Comparison of ENCODE assay signal across 8 mouse cellular contexts in the genomic region with DNA sequence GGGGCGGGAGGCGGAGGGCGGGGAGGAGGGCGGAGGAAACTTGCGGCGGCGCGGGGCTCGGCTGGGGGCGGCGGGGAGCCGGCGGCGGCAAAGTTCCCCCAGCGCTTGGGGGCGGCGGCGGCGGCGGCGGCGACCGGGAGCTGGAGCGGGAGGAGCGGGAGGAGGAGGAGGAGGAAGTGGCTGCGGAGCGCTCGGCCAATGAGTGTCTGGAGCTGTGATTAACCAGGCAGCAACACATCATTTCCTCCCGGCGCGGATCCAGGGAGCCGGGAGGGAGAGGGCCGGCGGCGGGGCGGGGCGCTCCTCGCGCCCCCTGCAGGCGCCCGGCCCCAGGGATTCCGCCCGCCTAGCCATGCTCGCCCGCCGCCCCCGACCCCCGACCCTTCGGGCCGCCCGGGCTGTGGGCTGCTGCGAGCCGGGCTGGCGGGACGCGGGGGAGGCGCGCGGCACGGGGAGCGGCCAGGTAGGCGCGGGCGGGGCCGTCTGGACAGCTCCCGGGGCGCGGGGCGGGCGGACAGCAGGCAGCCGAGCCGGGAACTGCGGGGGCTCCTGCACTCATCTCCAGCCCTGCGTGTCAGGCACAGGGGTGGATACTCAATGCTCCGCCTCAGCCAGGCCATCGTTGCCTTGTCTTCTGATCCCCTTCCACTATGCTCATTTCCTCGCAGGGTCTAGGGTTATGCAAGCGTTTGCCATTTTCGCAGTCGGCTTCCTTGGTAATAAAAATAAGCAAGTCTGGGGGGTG. TPM values are rescaled to one million over a fixed set of nuclear protein-coding genes. Genes with fewer than 3 reads are reported as not detected.
DNase-seq lines count a peak whose midpoint lies in the region; ATAC-seq and TF ChIP-seq lines count a peak whose summit lies in the region.

A gene (minus strand): TSS at position 92 of the 745 bp plus-strand sequence.
A gene (plus strand): TSS at position 233 of the 745 bp plus-strand sequence.

- H3ac ChIP-seq in myocyte (ENCODE audit: control insufficient read depth, insufficient read length) = peak within 1 kb of the TSS; percentile 84

- H3K9me3 ChIP-seq in embryonic facial prominence, embryonic 15.5 days (replicated peaks) = no peaks in the 10 kb centered on the region
- no peaks in the 10 kb centered on the region for H3K9me3 ChIP-seq in heart, embryonic 12.5 days (replicated peaks)
- H3K9me3 ChIP-seq in kidney, embryonic 16.5 days (ENCODE audit: low read length) = no peaks in the 10 kb centered on the region
- no peaks in the 10 kb centered on the region for H3K9me3 ChIP-seq in liver, embryonic 11.5 days (ENCODE audit: control insufficient read depth, low read length)
- no peaks in the 10 kb centered on the region for H3K9me3 ChIP-seq in stomach, embryonic 15.5 days

- under 1% methylated on average over 32 of the region's 80 CpGs for WGBS in embryonic facial prominence, embryonic 15.5 days
- WGBS in heart, embryonic 12.5 days = under 1% methylated on average over 40 of the region's 80 CpGs
- WGBS in kidney, embryonic 16.5 days = 0% methylated on average over 21 of the region's 80 CpGs
- under 1% methylated on average over 52 of the region's 80 CpGs for WGBS in liver, embryonic 11.5 days
- WGBS in stomach, embryonic 15.5 days = under 1% methylated on average over 50 of the region's 80 CpGs

- peak within 1 kb of the TSS; percentile 85 for H3K4me3 ChIP-seq in embryonic facial prominence, embryonic 15.5 days (replicated peaks)
- peak within 1 kb of the TSS; percentile 87 for H3K4me3 ChIP-seq in heart, embryonic 12.5 days
- peak within 1 kb of the TSS; percentile 93 for H3K4me3 ChIP-seq in kidney, embryonic 16.5 days (ENCODE audit: low read length)
- peak within 1 kb of the TSS; percentile 78 for H3K4me3 ChIP-seq in liver, embryonic 11.5 days (ENCODE audit: low read depth, low read length)
- peak within 1 kb of the TSS; percentile 63 for H3K4me3 ChIP-seq in myocyte
- H3K4me3 ChIP-seq in stomach, embryonic 15.5 days (replicated peaks) = peak within 1 kb of the TSS; percentile 92

- H3K27me3 ChIP-seq in embryonic facial prominence, embryonic 15.5 days = no peaks in the 10 kb centered on the region
- H3K27me3 ChIP-seq in heart, embryonic 12.5 days (replicated peaks) = no peaks in the 10 kb centered on the region
- H3K27me3 ChIP-seq in kidney, embryonic 16.5 days (ENCODE audit: insufficient read depth, low read length) = no peaks in the 10 kb centered on the region
- H3K27me3 ChIP-seq in liver, embryonic 11.5 days (replicated peaks; ENCODE audit: control insufficient read depth, insufficient read depth, low read length) = 0 out of 2 replicates have a peak, but pooled peaks cover 2% of the 10 kb centered on the region
- H3K27me3 ChIP-seq in myocyte (ENCODE audit: control insufficient read depth, insufficient read depth, insufficient read length) = no peaks in the 10 kb centered on the region
- H3K27me3 ChIP-seq in stomach, embryonic 15.5 days (replicated peaks) = no peaks in the 10 kb centered on the region

- H3K79me2 ChIP-seq in myocyte (ENCODE audit: control insufficient read depth, insufficient read depth) = peaks cover 67% of the 10 kb centered on the region

- H3K4me1 ChIP-seq in embryonic facial prominence, embryonic 15.5 days = peaks cover 40% of the 10 kb centered on the region
- H3K4me1 ChIP-seq in heart, embryonic 12.5 days (replicated peaks) = peaks cover 46% of the 10 kb centered on the region
- H3K4me1 ChIP-seq in kidney, embryonic 16.5 days (ENCODE audit: insufficient read depth, low read length) = peaks cover 39% of the 10 kb centered on the region
- H3K4me1 ChIP-seq in liver, embryonic 11.5 days (replicated peaks; ENCODE audit: control insufficient read depth, insufficient read depth, low read length) = peaks cover 21% of the 10 kb centered on the region
- peaks cover 41% of the 10 kb centered on the region for H3K4me1 ChIP-seq in stomach, embryonic 15.5 days

- no peaks in the 10 kb centered on the region for H3K36me3 ChIP-seq in embryonic facial prominence, embryonic 15.5 days
- H3K36me3 ChIP-seq in heart, embryonic 12.5 days = no peaks in the 10 kb centered on the region
- no peaks in the 10 kb centered on the region for H3K36me3 ChIP-seq in kidney, embryonic 16.5 days (ENCODE audit: insufficient read depth, low read length)
- H3K36me3 ChIP-seq in liver, embryonic 11.5 days (ENCODE audit: control insufficient read depth, insufficient read depth, low read length) = no peaks in the 10 kb centered on the region
- H3K36me3 ChIP-seq in myocyte (ENCODE audit: control insufficient read depth, insufficient read depth) = no peaks in the 10 kb centered on the region
- no peaks in the 10 kb centered on the region for H3K36me3 ChIP-seq in stomach, embryonic 15.5 days

- DNase-seq in 3T3-L1 (ENCODE audit: low read depth, low spot score) = peak; percentile 91
- peak; percentile 93 to 94 for DNase-seq in adrenal gland, postnatal 36 days
- peak; percentile 81 for DNase-seq in liver, embryonic 11.5 days (ENCODE audit: low spot score)

- H3K27ac ChIP-seq in embryonic facial prominence, embryonic 15.5 days (replicated peaks) = peak within 1 kb of the TSS; percentile 98
- H3K27ac ChIP-seq in heart, embryonic 12.5 days (ENCODE audit: poor library complexity, severe bottlenecking) = peak within 1 kb of the TSS; percentile 97
- H3K27ac ChIP-seq in kidney, embryonic 16.5 days (ENCODE audit: low read length) = peak within 1 kb of the TSS; percentile 97
- H3K27ac ChIP-seq in liver, embryonic 11.5 days (ENCODE audit: low read depth, low read length) = peak within 1 kb of the TSS; percentile 89
- peak within 1 kb of the TSS; percentile 96 for H3K27ac ChIP-seq in stomach, embryonic 15.5 days

- H3K4me2 ChIP-seq in embryonic facial prominence, embryonic 15.5 days (replicated peaks) = peak within 1 kb of the TSS; percentile 57
- H3K4me2 ChIP-seq in heart, embryonic 12.5 days = peak within 1 kb of the TSS; percentile 81
- peak within 1 kb of the TSS; percentile 61 for H3K4me2 ChIP-seq in kidney, embryonic 16.5 days (replicated peaks; ENCODE audit: low read depth, low read length)
- H3K4me2 ChIP-seq in liver, embryonic 11.5 days = peak within 1 kb of the TSS; percentile 80
- peak within 1 kb of the TSS; percentile 96 for H3K4me2 ChIP-seq in myocyte (ENCODE audit: low read depth)
- H3K4me2 ChIP-seq in stomach, embryonic 15.5 days = peak within 1 kb of the TSS; percentile 45

- ATAC-seq in embryonic facial prominence, embryonic 15.5 days (ENCODE audit: insufficient number of reproducible peaks, low FRiP score, low TSS enrichment, low read depth) = peak; percentile 95
- ATAC-seq in heart, embryonic 12.5 days (ENCODE audit: insufficient number of reproducible peaks, low FRiP score) = peak; percentile 90
- ATAC-seq in kidney, embryonic 16.5 days (ENCODE audit: low FRiP score, low TSS enrichment) = peak; percentile 96
- ATAC-seq in liver, embryonic 11.5 days (replicated peaks; ENCODE audit: low FRiP score) = peak; percentile 79
- peak; percentile 93 for ATAC-seq in stomach, embryonic 15.5 days (ENCODE audit: insufficient read depth, low FRiP score, low read depth)

- peak within 1 kb of the TSS; percentile 87 for H3K9ac ChIP-seq in embryonic facial prominence, embryonic 15.5 days
- H3K9ac ChIP-seq in heart, embryonic 12.5 days = peak within 1 kb of the TSS; percentile 97
- peak within 1 kb of the TSS; percentile 91 for H3K9ac ChIP-seq in kidney, embryonic 16.5 days (replicated peaks; ENCODE audit: low read length)
- H3K9ac ChIP-seq in liver, embryonic 11.5 days (ENCODE audit: low read depth, low read length) = peak within 1 kb of the TSS; percentile 73
- peak within 1 kb of the TSS; percentile 88 for H3K9ac ChIP-seq in stomach, embryonic 15.5 days

- peak; percentile 46 for TF ChIP-seq POLR2A in myocyte (IDR thresholded peaks at IDR 0.05; ENCODE audit: insufficient read length, low read depth)

TF ChIP-seq in myocyte, 11 proteins besides CTCF, POLR2A, EP300 and RAD21:
- peak in 1 of 3 experiments; percentile 2 for TF ChIP-seq MYOD1 (IDR thresholded peaks at IDR 0.05; ENCODE audit: control insufficient read depth in 1 of 3, insufficient read length in 2 of 3, low read depth in 2 of 3)
- TF ChIP-seq POLR2AphosphoS2 (IDR thresholded peaks at IDR 0.05; ENCODE audit: insufficient read length, low read depth) = no peak

RNA-seq across cellular contexts. Expression of the first gene that starts in this region (rescaled TPM):
- 100 to 1,000 TPM in 1 of 2 experiments, 10 to 100 TPM in 1; 36.5 to 140 TPM for total RNA-seq in adrenal gland, postnatal 36 days (2021)
- 9.2 and 10.4 TPM in 2 replicates for polyA plus RNA-seq in embryonic facial prominence, embryonic 15.5 days (2015; fragmentation: Nextera tagmentation; extraction: Ambion mirVana)
- polyA plus RNA-seq in heart, embryonic 12.5 days (2016; fragmentation: Nextera tagmentation; extraction: Ambion mirVana) = 11.6 and 12.0 TPM in 2 replicates
- polyA plus RNA-seq in kidney, embryonic 16.5 days (2015; fragmentation: Nextera tagmentation; extraction: Ambion mirVana) = 5.2 and 5.8 TPM in 2 replicates
- 6.2 and 6.3 TPM in 2 replicates for polyA plus RNA-seq in liver, embryonic 11.5 days (2014; fragmentation: Nextera tagmentation; extraction: Ambion mirVana)
- 35.6 TPM for polyA plus RNA-seq in myocyte (2012; fragmentation: generic; extraction: Trizol)
- polyA plus RNA-seq in stomach, embryonic 15.5 days (2015; fragmentation: Nextera tagmentation; extraction: Ambion mirVana) = 6.8 and 7.0 TPM in 2 replicates

RNA-seq across cellular contexts. Expression of the second gene that starts in this region (rescaled TPM):
- total RNA-seq in adrenal gland, postnatal 36 days (2021) = 10 to 100 TPM; 12.5 to 16.0 TPM
- 10.3 and 11.0 TPM in 2 replicates for polyA plus RNA-seq in embryonic facial prominence, embryonic 15.5 days (2015; fragmentation: Nextera tagmentation; extraction: Ambion mirVana)
- polyA plus RNA-seq in heart, embryonic 12.5 days (2016; fragmentation: Nextera tagmentation; extraction: Ambion mirVana) = 7.0 and 8.0 TPM in 2 replicates
- 7.6 and 8.5 TPM in 2 replicates for polyA plus RNA-seq in kidney, embryonic 16.5 days (2015; fragmentation: Nextera tagmentation; extraction: Ambion mirVana)
- 4.8 and 5.4 TPM in 2 replicates for polyA plus RNA-seq in liver, embryonic 11.5 days (2014; fragmentation: Nextera tagmentation; extraction: Ambion mirVana)
- 8.3 TPM for polyA plus RNA-seq in myocyte (2012; fragmentation: generic; extraction: Trizol)
- polyA plus RNA-seq in stomach, embryonic 15.5 days (2015; fragmentation: Nextera tagmentation; extraction: Ambion mirVana) = 6.7 and 7.1 TPM in 2 replicates

Comparison
In these comparisons a context has a peak if more than half of its experiments do, and no peak if none do; other contexts are left out.
1. Peak in every context shown above with its lines: DNase-seq, ATAC-seq, H3K4me3 ChIP-seq and H3K27ac ChIP-seq.
2. H3K4me2 ChIP-seq: peak in every context shown above with its lines; median percentile 96 in myocyte; 81 in heart, embryonic 12.5 days; 80 in liver, embryonic 11.5 days; 61 in kidney, embryonic 16.5 days; 57 in embryonic facial prominence, embryonic 15.5 days; 45 in stomach, embryonic 15.5 days.